Mouse (Mus musculus) forelimb bud, embryonic 11.5 days (tissue): ENCODE measurements around the gene Loxl1.
"Not testable (repeated sequence)": the region's sequence is repeated elsewhere in the genome, so short reads cannot be mapped to it uniquely, and the experiment has no call there.

Experiments
- DNase-seq: peaks from one replicate; pipeline ENCODE4 v3.0.0-alpha.2; 2012; ENCODE audit warnings: low read depth, low spot score

The Loxl1 gene

DNA sequence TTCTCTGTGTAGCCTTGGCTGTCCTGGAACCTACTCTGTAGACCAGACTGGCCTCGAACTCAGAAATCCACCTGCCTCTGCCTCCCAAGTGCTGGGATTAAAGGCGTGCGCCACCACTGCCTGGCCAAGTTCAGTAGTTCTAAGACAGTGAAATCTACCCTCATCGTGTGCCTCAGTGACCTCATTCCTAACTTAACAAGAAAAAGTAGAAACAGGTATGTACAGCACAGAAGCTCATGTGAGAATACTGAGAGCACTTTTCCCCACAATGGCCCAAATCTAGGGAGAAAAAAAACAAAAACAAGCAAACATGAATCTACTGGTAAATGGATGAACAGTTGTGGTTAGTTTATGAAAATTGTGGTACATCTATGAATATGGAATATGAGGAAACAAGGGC is 34.7 kb downstream of the Loxl1 start:
- DNase-seq = no peak

- no peak for DNase-seq
Measured at GRCm38 (mm10) chr9:58276346-58276745, 36.6 kb downstream of the Loxl1 start.

DNA sequence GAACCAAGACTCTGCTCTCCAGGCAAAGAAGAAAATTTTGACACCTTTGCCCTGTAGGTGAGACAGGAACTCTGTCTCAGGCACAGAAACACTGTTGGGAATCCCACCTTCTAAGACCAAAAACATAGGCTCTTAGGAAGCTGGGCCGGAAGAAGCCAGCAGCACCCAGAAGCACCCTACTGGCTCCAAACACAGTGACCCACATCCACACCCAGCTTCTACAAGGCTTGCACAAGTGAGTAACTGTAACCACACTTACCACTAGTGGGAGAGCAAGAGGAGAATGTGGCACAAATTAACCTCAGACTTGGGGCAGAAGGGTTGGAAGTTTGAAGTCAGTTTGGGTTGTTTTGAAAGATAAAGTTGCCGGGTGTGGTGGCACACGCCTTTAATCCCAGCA is 37.2 kb downstream of the Loxl1 start:
- no peak for DNase-seq

- DNase-seq = no peak
Measured at GRCm38 (mm10) chr9:58275115-58275774, 37.7 kb downstream of the Loxl1 start.

DNA sequence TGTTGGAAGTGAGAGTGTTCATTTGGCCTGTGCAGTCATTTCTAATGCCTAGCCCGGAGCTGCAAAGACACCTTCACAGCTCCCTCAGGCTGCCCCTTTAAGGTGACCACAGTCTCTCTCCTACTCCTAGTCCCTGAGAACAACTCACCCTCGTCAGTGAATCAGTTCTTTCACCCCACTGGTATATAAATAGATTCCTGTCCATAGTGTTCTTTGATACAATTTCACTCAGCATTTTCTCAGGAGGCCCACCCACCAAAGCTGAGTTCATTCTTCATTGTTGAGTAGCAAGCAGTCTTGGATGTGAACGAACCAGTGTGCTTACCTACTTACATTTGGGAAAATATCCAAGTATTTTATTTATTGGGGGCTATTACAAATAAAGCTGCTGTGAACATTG is 38.4 kb downstream of the Loxl1 start:
- DNase-seq = no peak

DNA sequence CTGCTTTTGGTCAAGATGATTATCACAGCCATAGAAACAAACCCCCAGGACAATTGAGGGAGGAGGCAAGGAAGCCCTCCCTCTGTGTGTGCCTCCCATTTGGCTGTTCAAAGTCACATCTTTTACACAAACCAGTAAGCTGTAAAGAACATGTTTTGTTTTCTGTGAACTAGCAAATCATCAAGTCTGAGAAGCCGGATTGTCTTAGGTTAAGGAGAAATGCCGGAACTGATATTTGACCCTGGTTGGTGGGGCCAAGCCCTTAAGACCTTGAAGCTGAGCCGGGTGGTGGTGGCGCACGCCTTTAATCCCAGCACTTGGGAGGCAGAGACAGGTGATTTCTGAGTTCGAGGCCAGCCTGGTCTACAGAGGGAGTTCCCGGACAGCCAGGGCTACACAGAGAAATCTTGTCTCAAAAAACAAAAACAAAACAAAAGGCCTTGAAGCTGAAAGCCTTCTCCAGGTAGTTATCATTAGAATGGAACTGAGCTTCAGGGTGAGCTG is 38.8 kb downstream of the Loxl1 start:
- DNase-seq = no peak

GRCm38 (mm10) chr9:58272855-58273254 is 40.1 kb downstream of the Loxl1 start:
- no peak for DNase-seq

GRCm38 (mm10) chr9:58272068-58272541 is 40.9 kb downstream of the Loxl1 start:
- no peak for DNase-seq

DNA sequence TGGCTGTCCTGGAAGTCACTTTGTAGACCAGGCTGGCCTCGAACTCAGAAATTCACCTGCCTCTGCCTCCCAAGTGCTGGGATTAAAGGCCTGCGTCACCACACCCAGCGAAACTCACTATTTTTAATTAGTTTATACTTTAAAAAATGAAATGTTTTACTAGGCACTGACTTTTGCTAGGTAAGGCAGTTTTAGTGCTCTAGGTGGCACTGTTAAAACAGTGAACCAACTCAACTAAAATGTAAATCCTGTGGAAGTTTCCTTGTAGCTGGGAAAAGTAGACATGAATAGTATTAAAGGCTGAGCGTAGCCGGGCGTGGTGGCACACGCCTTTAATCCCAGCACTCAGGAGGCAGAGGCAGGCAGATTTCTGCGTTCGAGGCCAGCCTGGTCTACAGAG is 41.4 kb downstream of the Loxl1 start:
- DNase-seq = not testable (repeated sequence)

DNA sequence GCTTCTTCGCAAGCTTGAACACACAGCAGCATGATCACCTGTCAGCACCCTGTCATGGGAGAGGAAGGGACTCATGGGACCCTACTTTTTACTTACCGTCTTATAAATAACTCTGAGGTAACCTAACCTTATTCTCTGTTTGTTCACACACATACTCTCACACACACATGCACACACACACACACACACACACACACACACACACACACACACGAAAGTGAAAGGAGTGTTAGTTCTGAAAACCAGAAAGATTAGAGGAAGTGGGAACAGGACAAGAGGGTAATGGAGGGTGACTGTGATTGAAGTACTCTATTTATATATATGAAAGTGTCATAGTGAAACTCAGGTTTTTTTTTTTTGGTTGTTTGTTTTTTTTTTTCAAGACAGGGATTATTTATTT is 41.9 kb downstream of the Loxl1 start:
- DNase-seq = no peak

- no peak for DNase-seq
Measured at GRCm38 (mm10) chr9:58270081-58270480, 42.9 kb downstream of the Loxl1 start.

DNA sequence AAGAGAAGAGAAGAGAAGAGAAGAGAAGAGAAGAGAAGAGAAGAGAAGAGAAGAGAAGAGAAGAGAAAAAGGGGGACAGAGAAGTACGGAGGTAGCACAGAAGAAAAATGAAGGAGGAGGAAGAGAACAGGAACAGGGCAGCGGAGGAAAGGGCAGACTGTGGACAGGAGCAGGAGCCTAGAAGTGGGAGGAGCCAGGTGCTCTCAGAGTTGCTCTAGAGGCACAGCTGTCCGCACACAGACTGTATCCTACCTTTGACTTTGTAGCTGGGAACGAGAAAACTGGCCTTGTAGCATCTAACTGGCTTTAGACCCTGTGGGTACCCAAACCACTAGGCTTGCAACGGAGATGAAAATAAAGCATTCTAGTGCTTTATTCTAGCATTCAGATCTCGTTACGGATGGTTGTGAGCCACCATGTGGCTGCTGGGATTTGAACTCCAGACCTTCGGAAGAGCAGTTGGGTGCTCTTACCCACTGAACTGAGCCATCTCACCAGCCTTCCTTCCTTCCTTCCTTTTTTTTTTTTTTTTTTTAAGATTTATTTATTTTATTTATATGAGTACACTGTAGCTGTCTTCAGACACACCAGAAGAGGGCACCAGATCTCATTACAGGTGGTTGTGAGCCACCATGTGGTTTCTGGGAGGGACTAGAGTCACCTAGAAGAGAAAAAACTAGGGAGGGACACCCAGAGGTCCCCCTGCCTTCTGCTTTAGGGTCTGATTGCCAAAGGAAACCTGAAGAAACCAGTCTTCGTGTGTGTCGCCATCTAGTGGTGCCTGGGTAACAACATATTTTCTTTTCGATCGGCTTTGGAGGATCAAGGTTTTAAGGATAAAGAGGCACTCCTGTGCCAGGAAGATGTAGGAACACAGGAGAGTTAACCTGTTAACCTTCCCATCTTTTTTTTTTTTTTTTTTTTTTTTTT is 44.3 kb downstream of the Loxl1 start:
- DNase-seq = peak; percentile 77

DNA sequence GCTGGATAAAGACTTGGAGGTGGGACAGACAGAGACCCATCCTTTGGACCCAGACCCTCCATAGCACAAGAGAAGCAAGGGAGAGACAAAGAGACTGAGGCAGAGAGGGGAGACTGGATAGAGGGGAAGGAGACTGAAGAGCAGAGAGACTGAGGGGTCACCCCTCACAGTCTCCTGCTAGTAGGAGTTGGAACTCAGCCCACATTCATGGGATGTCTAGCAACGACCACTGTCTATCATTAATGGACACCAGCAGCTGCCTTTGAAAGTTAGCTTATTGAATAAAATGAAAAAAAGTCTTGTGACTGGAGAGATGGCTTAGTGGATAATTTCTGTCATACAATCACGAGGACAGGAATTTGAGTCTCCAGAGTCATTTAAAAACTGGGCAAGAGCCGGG is 45.9 kb downstream of the Loxl1 start:
- DNase-seq = no peak

DNA sequence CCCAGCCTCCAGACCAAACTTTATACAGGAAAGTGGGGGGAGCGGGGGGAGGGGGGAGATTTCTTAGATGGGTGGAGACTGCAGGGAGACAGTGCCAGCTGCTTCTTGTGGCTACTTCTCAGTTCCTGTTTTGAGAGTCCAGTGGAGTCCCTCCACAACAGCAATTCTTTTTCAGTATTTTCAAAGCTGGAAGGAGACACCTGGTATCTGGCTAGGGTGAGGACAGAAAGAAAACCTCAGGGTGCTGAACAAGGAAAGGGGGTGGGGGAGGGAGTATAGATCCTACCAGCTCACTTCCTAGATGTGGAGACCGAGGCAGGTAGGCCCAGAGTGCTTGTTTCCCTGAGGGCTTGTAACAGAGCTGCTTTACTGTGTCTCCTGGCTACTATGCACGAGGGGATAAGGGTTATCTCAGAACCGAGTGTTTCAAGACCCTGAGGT is 46.4 kb downstream of the Loxl1 start:
- no peak for DNase-seq

DNA sequence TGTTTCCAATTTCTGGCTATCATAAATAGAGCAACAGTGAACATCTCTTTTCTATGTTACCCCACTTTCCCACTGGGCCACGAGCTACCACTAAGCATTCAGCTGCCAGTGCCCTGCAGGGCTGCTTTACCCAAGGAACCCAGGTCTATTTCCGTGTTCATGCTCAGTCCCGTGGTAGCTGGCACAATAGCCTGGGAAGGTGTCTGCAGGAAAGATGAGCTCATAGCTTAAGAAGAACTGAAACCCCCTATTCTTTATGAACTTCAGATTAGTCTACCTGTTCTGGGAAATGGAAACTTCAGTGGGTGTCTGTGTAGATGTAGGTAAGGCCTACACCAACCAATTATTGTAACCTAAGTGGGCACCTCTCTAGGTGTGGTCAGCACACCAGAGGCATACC is 47.6 kb downstream of the Loxl1 start:
- no peak for DNase-seq

- no peak for DNase-seq
Measured at GRCm38 (mm10) chr9:58262507-58262906, 50.5 kb downstream of the Loxl1 start.

GRCm38 (mm10) chr9:58255704-58256685 is 57.0 kb downstream of the Loxl1 start:
- DNase-seq = no peak

DNA sequence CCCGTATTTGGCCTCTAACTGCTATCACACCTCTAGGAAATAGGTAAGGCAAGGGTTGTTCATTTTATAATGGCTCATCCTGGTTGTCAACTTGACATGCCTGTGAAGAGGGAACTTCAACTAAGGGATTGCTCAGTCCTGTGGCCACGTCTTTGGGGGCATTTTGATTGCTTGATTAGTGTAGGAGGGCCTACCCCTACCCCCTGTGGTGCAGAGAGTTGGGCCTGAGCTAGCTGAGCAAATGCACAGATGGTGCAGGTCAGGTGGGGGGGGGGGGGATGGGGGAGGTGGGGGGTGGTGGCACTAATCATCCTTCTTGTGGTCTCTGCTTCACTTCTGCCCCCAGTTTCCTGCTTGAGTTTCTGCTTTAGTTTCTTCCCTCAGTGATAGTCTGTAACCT is 57.9 kb downstream of the Loxl1 start:
- no peak for DNase-seq

DNA sequence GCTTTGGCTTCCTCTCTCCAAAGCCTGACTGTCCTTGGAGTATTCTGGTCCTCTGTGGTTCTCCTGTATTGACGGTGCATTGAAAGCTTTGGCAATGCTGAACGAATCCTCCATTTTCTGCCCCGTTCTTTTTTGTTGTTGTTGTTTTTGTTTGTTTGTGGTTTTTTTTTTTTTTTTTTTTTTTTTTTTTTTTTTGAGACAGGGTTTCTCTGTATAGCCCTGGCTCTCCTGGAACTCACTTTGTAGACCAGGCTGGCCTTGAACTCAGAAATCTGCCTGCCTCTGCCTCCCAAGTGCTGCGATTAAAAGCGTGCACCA is 59.2 kb downstream of the Loxl1 start:
- not testable (repeated sequence) for DNase-seq

DNA sequence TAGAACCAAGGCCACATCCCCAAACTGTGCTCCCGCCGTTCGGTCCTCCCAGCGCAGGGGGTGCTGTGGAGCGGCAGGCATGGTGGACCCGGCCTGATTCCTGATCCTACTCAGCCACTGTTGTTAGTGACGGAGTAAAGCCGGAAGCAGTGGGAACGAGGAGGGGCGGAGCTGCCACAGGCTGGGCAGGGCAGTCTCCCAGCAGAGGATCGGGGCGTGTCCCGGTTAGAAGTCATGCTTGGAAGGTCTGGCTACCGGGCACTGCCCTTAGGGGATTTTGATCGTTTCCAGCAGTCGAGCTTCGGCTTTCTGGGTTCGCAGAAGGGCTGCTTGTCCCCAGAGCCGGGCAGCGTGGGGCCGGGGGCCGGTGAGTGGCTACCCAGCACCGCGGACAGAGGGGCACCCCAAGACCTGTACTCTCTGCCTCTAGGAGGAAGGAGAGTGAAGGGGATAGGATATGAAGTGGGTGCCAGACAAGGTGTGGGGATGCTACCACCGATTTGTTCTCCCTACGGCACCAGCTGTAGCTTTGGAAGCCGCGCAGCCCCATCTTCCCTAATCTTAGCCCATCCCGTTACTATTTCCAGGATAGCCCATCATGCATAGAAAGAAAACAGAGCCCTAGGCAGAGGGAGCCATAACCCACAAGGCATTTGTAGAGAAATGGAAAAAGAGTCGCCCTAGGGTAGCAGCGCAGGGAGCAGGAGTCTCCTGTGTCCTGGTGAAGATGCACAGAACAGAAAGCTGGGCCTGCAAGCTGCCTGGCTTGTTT is 59.8 kb downstream of the Loxl1 start, which contains the start of gene Stoml1:
Stoml1 (plus strand) TSS at position 132 of the 772 bp plus-strand sequence.
- peak; percentile 91 for DNase-seq

DNA sequence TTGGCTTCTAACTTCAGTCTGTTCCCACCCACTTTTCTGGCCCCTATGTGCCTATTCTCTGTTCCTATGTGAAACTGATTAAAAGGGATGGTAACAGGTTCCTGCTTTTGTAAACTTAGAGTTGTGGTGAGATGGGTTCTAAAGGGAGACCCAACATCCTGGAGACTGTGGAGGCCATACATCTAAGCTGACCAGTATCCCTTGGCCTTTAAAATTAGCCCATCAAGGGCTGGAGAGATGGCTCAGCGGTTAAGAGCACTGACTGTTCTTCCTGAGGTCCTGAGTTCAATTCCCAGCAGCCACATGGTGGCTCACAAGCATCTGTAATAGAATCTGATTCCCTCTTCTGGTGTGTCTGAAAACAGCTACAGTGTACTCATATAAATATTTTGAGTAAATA is 62.3 kb downstream of the Loxl1 start:
- not testable (repeated sequence) for DNase-seq
